Mouse (Mus musculus): ENCODE results near the gene Mks1.
"Not testable (repeated sequence)": the region's sequence is repeated elsewhere in the genome, so short reads cannot be mapped to it uniquely, and the experiment has no call there.

The Mks1 gene

DNA sequence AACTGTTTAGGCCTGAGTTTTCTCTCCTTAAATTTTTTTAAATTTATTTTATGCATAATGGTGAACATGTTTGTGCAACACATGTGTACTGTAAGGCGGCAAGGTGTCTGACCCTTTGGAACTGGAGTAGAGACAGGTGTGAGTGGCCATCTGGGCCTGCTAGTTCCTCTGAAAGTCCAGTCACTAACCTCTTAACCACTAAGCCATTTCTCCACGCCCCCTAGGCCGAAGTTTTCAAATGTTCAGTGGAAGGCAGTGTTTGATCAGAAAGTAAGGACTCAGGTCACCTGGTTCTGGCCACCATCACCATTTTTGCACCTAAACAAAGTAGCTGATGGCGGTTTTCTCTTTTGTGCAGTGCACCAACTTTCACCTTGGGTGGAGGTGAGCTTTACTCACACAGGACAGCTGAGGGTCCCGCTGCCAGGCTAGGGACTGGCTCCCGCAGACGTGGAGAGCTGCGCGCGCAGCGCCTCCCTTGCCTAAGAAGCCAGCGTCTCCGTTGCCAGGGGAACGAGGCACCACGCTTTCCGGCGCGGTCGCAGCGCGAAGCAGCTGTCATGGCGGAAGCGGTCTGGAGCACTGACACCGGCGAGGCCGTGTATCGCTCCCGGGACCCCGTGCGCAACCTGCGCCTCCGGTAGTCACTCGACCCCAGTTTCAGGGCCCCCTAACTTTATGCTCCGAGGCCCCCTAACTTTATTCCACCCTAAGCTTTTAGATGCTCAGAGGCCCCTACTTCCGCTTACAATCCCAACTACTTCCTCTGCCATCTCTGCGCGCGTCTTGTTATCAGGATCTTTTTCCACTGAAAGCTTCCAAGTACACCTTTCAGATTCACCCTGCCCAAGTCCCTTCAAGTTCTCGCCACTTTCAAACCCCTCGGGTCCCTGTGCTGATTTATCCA is at the start of gene Mks1:
TSS of gene Mks1 (plus strand) at position 526 of the 907 bp plus-strand sequence.
- DNase-seq (ENCODE audit: low read depth, low spot score), result peak; percentile 93

DNA sequence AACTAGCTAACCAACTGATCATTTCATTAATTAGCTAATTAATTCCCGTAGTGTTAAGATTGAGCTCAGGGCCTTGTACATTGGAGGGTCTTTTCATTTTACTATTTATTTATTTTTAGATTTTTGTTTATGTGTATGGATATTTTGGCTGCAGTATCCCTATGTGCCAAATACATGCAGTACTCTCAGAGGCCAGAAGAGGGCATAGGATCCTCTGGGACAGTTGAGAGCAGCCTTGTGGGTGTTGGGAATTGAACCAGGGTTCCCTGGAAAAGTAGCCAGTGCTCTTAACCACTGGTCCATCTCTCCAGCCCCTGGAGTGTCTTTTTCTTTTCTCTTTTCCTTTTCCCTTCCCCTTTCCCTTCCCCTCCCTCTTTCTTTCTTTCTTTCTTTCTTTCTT is 47.6 kb upstream of the Mks1 start:
- peak; percentile 28 for DNase-seq (ENCODE audit: low read depth, low spot score)

- no peak for DNase-seq (ENCODE audit: low read depth, low spot score)
Observed at GRCm38 (mm10) chr11:87807433-87807832, 45.6 kb upstream of the Mks1 start.

DNA sequence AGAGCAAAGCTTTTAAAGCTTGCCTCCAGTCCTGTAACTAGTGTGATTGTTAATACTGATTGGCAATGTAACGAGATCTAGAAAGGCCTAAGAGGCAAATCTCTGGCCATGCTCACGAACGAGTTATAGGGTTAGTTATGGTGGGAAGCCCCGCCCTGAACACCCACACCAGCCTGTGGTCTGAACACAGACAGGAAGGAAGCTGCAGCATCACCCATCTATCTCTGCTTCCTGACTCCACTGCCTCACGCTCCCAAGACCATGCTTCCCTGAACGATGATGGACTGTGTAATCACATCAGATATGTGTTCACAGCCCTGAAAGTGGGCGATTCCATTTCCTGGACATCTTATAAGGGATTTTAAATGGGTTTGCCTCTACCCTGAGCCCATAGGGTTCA is 44.8 kb upstream of the Mks1 start:
- DNase-seq (ENCODE audit: low read depth, low spot score), result no peak

- no peak for DNase-seq (ENCODE audit: low read depth, low spot score)
Observed at GRCm38 (mm10) chr11:87811396-87811795, 41.6 kb upstream of the Mks1 start.

DNA sequence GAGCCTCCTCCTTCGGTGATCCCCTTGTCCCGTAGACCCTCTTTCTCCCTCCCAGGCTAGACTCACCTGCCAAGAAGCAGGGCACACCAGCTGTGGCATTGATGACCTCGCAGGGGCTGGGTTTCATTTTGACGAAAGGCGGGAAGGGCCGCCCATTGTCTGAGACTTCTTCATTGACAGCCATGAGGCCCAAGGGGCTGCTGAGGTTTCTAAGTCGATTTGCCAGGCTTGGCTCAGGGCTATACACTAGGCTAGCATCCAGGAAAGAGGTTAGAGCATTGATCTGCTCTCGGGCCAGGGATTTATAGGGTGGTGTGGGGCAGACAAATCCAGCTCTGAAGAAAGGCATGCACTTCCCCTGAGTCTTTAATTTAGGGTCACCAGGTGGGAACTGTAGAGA is 38.2 kb upstream of the Mks1 start:
- DNase-seq (ENCODE audit: low read depth, low spot score), result no peak

- peak; percentile 41 for DNase-seq (ENCODE audit: low read depth, low spot score)
Observed at GRCm38 (mm10) chr11:87816707-87817442, 36.1 kb upstream of the Mks1 start.

DNA sequence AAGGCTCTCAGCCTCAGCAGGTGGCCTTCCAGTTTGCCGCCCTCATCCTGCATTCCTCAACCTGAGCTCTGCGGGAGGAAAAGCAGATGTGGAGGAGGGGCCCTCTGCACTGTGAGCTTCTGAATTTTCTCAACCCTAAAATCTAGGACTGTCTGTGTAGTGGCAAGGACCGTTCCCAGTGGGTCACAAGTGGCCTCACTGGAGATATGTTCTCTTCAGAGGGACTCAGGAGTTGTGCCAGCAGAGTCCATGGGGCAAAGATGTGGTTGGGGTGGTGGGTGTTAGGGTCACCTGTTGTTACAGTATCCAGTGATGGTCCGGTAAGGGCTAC is 35.6 kb upstream of the Mks1 start:
- peak; percentile 44 for DNase-seq (ENCODE audit: low read depth, low spot score)

DNA sequence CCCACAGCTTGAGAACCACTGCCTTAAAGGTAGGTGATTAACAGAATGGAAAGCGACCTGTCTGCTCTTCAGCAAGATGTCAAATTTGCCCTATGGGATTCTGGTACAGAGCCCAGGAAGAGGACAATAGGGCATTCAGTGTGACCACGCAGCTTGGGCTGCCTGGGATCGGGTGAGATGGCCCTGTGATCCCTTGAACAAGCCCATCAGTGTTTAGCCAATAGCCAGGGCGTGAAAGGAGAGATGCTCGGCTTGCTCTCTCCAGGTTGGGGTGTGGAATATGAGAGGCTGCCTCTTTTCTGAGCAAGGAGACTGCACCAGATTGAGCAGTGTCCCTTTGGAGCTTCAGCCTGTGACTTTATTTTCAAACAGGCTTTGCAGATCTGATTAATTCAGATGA is 31.5 kb upstream of the Mks1 start:
- no peak for DNase-seq (ENCODE audit: low read depth, low spot score)

GRCm38 (mm10) chr11:87828239-87828900 is 24.6 kb upstream of the Mks1 start, which contains the start of gene Lpo:
Gene Lpo, minus strand, starts transcription at chr11:87828289.
- no peak for DNase-seq (ENCODE audit: low read depth, low spot score)

DNA sequence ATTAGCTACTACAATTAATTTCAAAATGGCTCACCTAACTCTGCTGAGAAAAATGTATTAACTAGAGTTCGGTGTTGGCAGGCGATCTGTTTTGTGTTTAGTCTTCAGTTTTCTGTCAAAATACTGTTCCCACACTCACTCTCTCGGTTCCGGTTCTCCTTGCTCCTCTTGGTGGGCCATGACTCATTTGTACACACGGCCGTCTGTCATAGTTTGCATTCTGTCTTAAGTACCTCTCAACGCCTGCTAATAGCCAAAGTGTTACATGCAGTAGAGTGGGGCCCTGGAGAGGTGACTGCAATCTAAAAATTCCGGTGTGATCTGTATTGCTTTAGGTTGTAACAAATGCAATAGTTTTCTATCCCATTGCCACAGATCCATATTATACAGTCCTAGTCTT is 12.3 kb upstream of the Mks1 start:
- DNase-seq (ENCODE audit: low read depth, low spot score), result no peak

GRCm38 (mm10) chr11:87841436-87841835 is 11.6 kb upstream of the Mks1 start:
- no peak for DNase-seq (ENCODE audit: low read depth, low spot score)

DNA sequence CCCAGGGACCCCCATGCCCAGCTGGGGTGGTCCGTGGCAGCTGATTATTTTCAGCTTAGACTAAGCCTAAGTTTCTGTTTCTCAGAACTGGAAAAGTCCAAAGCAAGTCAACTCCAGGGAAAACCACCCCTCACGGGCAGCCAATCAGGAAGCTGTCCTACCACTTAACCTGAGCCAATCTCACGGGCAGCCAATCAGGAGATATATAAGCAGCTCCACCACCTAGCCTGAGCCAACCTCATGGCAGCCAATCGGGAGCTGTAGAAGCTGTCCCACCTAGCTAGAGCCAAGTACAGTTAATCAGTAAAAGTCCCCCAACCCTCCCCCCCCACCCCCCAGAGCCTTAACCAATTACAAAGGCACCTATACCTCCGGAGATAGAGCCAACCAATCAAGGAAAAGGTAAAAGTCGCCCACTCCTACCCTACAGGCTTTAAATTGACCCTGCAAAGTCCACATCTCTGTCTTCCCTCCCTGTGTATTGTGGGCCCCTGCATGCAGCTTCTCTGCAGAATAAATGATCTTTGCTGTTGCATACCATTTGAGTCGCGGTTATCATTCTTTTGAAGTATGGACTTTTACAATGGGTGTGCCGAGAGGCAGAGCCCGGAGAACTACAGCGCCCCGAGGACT is 5.9 kb upstream of the Mks1 start:
- DNase-seq (ENCODE audit: low read depth, low spot score), result no peak

GRCm38 (mm10) chr11:87847884-87848283 is 5.1 kb upstream of the Mks1 start:
- DNase-seq (ENCODE audit: low read depth, low spot score), result no peak

DNA sequence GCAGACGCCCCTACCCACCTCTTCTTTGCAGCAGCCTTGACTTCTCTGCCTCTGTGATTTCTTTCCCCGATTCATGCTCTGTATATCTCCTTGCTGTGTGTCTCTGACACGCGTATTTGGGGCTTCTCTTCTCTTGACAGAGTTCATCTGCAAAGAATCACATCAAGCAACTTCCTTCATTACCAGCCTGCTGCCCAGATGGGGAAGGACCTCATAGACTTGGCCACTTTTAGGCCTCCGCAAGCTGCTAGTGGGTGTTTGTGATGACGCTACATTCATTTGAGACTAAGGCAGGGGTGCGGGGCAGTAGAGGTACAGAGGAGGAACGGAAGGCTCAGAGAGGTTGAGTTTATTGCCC is 561 bp downstream of the Mks1 start:
- no peak for DNase-seq (ENCODE audit: low read depth, low spot score)

DNA sequence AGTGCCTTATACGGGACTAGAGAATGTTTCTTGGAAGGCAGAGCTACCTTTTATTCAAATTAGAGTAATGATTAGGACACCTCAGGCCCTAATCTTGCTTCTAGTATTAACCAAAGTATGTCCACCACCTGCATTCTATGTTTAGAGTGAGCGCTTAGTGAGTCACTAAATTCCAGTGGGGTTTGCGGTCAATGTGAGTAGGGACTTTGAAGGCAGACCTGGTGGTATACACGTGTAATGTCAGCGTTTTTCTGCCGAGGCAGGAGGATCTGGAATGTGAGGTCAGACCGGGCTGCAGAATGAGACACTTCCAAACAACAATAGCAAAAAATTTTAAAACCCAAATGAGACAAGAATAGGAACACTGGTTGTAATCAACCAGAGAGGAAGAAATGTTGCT is 1.5 kb downstream of the Mks1 start:
- no peak for DNase-seq (ENCODE audit: low read depth, low spot score)

GRCm38 (mm10) chr11:87859273-87859672 is 6.3 kb downstream of the Mks1 start:
- no peak for DNase-seq (ENCODE audit: low read depth, low spot score)

DNA sequence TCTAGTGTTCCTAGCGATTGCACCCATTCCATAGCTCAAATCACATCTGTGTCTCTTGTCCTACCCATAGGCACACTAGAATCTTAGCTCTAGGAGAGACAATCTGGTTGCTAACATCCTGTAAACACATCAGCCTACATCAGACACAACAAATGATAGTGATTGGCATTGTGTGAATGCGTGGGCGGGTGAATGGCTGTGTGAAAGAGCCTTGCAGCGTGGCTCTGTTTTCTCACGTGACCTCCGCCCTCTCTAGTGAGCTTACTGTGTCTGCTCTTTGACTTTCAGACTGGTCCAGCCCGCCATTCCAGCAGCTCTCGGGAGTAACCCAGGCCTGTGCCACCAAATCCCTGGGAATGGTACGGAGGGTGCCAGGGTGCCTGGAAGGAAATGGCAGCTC is 7.4 kb downstream of the Mks1 start:
- no peak for DNase-seq (ENCODE audit: low read depth, low spot score)

DNA sequence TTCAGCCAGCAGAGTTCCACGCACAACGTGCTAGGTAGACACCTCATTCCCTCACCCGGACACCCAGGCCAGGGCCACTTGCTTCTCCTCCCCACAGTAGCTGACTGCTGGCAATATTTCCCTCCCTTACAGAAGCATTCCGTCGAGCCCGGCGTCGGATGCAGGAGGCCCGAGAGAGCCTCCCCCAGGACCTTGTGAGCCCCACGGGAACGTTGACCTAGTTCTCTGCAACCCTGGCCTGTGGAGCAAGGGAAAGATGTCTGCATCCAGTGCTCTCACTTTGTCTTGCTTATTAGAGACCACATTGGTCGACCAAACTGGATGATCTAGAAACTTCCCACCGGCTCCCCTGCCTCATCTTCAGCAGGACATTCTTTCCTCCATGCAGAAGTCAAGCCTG is 9.8 kb downstream of the Mks1 start:
- DNase-seq (ENCODE audit: low read depth, low spot score), result no peak

GRCm38 (mm10) chr11:87866891-87867290 is 13.9 kb downstream of the Mks1 start:
- not testable (repeated sequence) for DNase-seq (ENCODE audit: low read depth, low spot score)

GRCm38 (mm10) chr11:87870096-87870495 is 17.1 kb downstream of the Mks1 start:
- DNase-seq (ENCODE audit: low read depth, low spot score), result no peak

GRCm38 (mm10) chr11:87871766-87872165 is 18.8 kb downstream of the Mks1 start:
- DNase-seq (ENCODE audit: low read depth, low spot score), result no peak

All from forelimb bud, embryonic 11.5 days (tissue).